Mouse (Mus musculus) stomach, embryonic 14.5 days (tissue): ENCODE measurements around the gene Ostc. TPM values are rescaled to one million over a fixed set of nuclear protein-coding genes. Genes with fewer than 3 reads are reported as not detected.

Experiments used
- polyA plus RNA-seq: library from polyadenylated mRNA; unstranded; fragments of >200 nt; fragmentation: Nextera tagmentation; extraction: Ambion mirVana; gene quantifications from 2 replicates; pipeline ENCODE4 v1.2.1, GENCODE M21; 2014

Ostc gene
- polyA plus RNA-seq, 1 experiment from 2014 or later, result 374 TPM

Other genes with a start within 250 kb of the Ostc start
- gene Etnppl, start 92.0 kb downstream of the Ostc start, polyA plus RNA-seq, result not detected in 2 replicates
- gene Rpl34, start 21.0 kb upstream of the Ostc start, polyA plus RNA-seq, result 1,021 and 1,133 TPM in 2 replicates